Mouse (Mus musculus): ENCODE measurements around the gene Gpr68.

DNA sequence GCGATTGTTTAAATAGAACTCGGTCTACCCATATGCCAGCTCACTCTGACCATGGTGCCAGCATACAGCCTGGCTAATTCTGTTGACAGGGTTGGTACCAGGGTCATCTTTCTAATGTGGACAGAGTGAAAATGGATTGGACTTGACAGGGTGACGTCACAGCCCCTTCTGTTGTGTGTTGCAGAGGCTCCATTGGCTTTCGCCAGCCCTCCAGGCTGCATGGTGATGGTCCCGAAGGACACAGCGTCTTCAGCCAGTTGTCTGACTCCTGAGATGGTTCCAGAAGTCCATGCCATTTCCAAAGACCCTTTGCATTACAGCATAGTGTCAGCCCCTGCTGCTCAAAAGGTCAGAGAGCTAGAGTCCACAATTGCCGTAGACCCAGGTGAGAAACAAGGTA lies 63.5 kb downstream of the Gpr68 start:
- no peak for TF ChIP-seq CTCF (IDR thresholded peaks at IDR 0.05)
- TF ChIP-seq EP300 (IDR thresholded peaks at IDR 0.05) = no peak
